Mouse (Mus musculus) thymus, adult 2 months (tissue): ENCODE data around the gene 1700122O11Rik.

ENCODE experiments used
- CTCF ChIP-seq: fragments of 200-500 bp; IDR thresholded peaks from 2 replicates; pipeline ENCODE4 v1.5.1; 2012; ENCODE audit warnings: mild to moderate bottlenecking, control low read depth, low read length, moderate library complexity, borderline replicate concordance; ENCODE audit not compliant: control insufficient read depth, poor library complexity, insufficient read depth; ENCODE audit errors: extremely low read depth
- POLR2A ChIP-seq: fragments of 200-500 bp; IDR thresholded peaks from 2 replicates; pipeline ENCODE4 v1.6.1; 2012; ENCODE audit warnings: mild to moderate bottlenecking, low read length, control low read depth, moderate library complexity; ENCODE audit not compliant: control insufficient read depth, poor library complexity, insufficient read depth; ENCODE audit errors: extremely low read depth

GRCm38 (mm10) chr17:48024045-48024444, 14.0 kb downstream of the 1700122O11Rik start:
- no peak for TF ChIP-seq CTCF
- TF ChIP-seq POLR2A = no peak
